Mouse (Mus musculus) lung, embryonic 14.5 days (tissue): Measurements from ENCODE around the gene Apoa4. TPM values are rescaled to one million over a fixed set of nuclear protein-coding genes. Genes with fewer than 3 reads are reported as not detected.
A peak's percentile ranks its signal among the peaks of the same experiment; 100 is the strongest.

Source experiments
- ATAC-seq: fragments of 200-750 bp; cut with Nextera tagmentation; 2 replicates; pipeline ENCODE4 v1.8.0; 2017; ENCODE audit warnings: mild to moderate bottlenecking, moderate TSS enrichment, moderate library complexity; ENCODE audit not compliant: insufficient read depth
- DNase-seq: peaks from one replicate; pipeline ENCODE4 v3.0.0-alpha.2; 2015
- H3K27ac ChIP-seq: fragments of 300-500 bp; sonication (generic); 2 replicates; pipeline ENCODE4 v1.5.1; 2014; ENCODE audit warnings: low read depth, mild to moderate bottlenecking, moderate library complexity
- H3K27me3 ChIP-seq: fragments of 300-500 bp; sonication (generic); 2 replicates; pipeline ENCODE4 v1.6.1; 2014; ENCODE audit warnings: low read length, control low read depth; ENCODE audit not compliant: insufficient read depth
- H3K36me3 ChIP-seq: fragments of 300-500 bp; sonication (generic); 2 replicates; pipeline ENCODE4 v1.6.1; 2014; ENCODE audit warnings: control low read depth; ENCODE audit not compliant: insufficient read depth
- H3K4me1 ChIP-seq: fragments of 300-500 bp; sonication (generic); 2 replicates; pipeline ENCODE4 v1.6.1; 2014; ENCODE audit warnings: antibody characterized with exemption, control low read depth; ENCODE audit not compliant: insufficient read depth
- H3K4me2 ChIP-seq: fragments of 300-500 bp; sonication (generic); 2 replicates; pipeline ENCODE4 v1.6.1; 2014; ENCODE audit warnings: mild to moderate bottlenecking
- H3K4me3 ChIP-seq: fragments of 300-500 bp; sonication (generic); 2 replicates; pipeline ENCODE4 v1.5.1; 2014; ENCODE audit warnings: low read depth, low read length
- H3K9ac ChIP-seq: fragments of 300-500 bp; sonication (generic); 2 replicates; pipeline ENCODE4 v1.6.1; 2014
- H3K9me3 ChIP-seq: fragments of 300-500 bp; sonication (generic); 2 replicates; pipeline ENCODE4 v1.6.1; 2016; ENCODE audit warnings: low read depth, low read length, control low read depth
- CTCF ChIP-seq: IDR thresholded peaks from 2 replicates; pipeline ENCODE4 v1.5.1; 2016; ENCODE audit warnings: antibody characterized with exemption, low read depth
- WGBS: fragments of 180-500 bp; shearing (Covaris S2); extraction: QIAGEN DNeasy Blood & Tissue Kit; methylation state at CpG from one replicate; pipeline ENCODE4 v1.1.7; 2014; 5-methylcytosine and 5-hydroxymethylcytosine counted together
- polyA plus RNA-seq: library from polyadenylated mRNA; unstranded; fragments of >200 nt; fragmentation: Nextera tagmentation; extraction: Ambion mirVana; gene quantifications from 2 replicates; pipeline ENCODE4 v1.2.1, GENCODE M21; 2014

Gene Apoa4
- polyA plus RNA-seq, 1 experiment from 2014 or later = not detected

DNA sequence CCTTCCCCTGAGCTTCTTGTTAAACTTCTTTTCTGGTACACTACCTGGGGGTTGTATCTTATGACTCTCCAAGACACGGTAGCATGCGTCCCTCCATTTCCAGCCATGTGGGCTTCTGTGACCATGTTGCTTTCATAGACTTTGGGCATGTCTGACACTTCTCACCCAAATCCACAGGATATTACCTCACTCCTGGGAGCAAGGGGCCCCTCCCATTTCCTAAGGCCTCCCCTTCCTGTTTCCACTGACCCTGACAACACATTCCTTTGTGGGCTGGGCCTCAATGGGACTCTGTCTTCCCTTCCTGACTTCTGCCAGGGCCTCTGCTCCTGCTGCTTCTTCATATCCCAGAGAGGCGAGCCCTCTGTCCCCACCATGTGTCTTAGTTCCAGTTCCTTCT lies 17.1 kb downstream of the Apoa4 start:
- DNase-seq = peak; percentile 50
- no peaks in the 10 kb centered on the region for H3K36me3 ChIP-seq
- ATAC-seq = peak; percentile 60; the same call in 1 of the 2 replicates
- H3K27ac ChIP-seq = no peak overlapping the region
- no peak overlapping the region for H3K4me2 ChIP-seq
- H3K9me3 ChIP-seq = no peaks in the 10 kb centered on the region
- no peaks in the 10 kb centered on the region for H3K4me1 ChIP-seq
- TF ChIP-seq CTCF = no peak
- no peak overlapping the region for H3K4me3 ChIP-seq
- 85% methylated on average over 3 of the region's 3 CpGs for WGBS
- no peaks in the 10 kb centered on the region for H3K27me3 ChIP-seq
- H3K9ac ChIP-seq = no peak overlapping the region

DNA sequence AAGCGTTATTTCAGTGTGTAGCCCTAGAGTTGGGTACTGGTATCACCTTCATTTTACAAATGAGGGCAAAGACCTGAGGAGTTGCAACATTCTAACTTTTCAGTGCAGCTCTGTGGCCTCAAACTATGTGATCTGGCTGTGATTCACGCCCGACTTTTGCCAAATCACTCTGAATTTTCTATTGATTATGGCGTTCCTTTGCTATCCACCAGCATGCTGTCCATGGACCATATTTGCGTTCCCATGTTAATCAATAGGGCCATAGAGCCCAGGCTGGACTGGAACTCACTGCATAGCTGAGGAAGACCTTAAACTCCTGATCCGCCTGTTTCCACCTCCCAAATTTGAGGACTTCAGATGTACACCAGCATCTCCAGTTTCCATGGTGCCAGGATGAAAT lies 18.6 kb downstream of the Apoa4 start:
- no peak for TF ChIP-seq CTCF
- H3K36me3 ChIP-seq = no peaks in the 10 kb centered on the region
- WGBS = 87% methylated on average over 6 of the region's 6 CpGs
- H3K4me3 ChIP-seq = no peak overlapping the region
- no peak overlapping the region for H3K27ac ChIP-seq
- H3K4me2 ChIP-seq = no peak overlapping the region
- ATAC-seq (no peak), DNase-seq (no peak)
- no peaks in the 10 kb centered on the region for H3K27me3 ChIP-seq
- H3K4me1 ChIP-seq = no peaks in the 10 kb centered on the region
- H3K9me3 ChIP-seq = no peaks in the 10 kb centered on the region
- no peak overlapping the region for H3K9ac ChIP-seq

DNA sequence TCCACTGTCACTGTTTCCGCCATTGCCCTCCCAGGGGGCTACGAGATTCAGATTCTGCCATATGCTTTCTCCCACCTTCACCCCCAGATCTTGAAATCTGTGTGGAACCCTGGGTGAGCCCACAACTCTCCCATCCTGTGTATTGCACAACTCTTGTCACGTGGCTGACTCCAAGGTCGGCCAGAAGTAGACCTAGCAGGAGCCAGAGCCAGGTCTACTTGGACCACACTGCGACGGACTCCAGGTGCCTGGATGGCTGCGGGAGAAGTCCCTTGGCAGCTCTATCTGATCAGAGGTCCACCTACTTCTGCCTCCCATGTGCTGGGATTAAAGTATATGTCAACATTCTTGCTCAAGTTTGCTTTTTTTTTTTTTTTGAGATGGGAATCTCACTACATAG lies 20.6 kb downstream of the Apoa4 start:
- 76% methylated on average over 7 of the region's 7 CpGs for WGBS

DNA sequence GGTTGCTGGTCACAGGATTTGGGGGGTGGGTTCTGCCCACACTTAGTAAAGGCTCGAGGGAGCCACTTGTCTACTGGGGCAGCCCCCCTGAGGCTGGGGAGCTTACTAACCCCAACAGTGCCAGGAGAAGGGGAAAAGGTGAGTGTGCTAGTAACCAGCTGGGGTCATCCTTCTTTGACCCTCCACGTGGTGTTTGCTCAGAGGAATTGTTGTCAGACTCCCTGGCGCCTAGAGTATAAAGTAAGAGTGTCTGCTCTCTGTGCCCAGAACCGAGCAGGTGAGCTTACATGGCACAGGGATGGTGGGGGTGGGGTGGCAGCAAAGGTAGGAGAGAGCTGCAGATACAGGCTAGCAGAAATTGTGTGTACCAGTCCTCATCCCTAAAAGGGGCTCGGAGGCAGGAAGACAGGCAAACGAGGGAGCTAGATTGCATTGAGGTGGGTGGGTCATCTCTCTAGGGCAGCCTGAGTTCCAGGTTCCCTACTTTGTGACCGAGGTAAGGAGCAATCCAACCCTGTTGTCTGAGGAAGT lies 27.9 kb downstream of the Apoa4 start, which contains the start of gene Apoa5:
TSS of gene Apoa5 (plus strand) at position 291 of the 531 bp plus-strand sequence.
- Histone ChIP-seq H3K36me3 (no peaks in the 10 kb centered on the region), H3K4me1 (no peaks in the 10 kb centered on the region), H3K9ac (no peak within 1 kb of the TSS), H3K27me3 (no peaks in the 10 kb centered on the region), H3K4me3 (no peak within 1 kb of the TSS), H3K27ac (no peak within 1 kb of the TSS), H3K4me2 (no peak within 1 kb of the TSS), H3K9me3 (no peaks in the 10 kb centered on the region)
- WGBS = 40% methylated on average over 7 of the region's 7 CpGs
- TF ChIP-seq CTCF = no peak
- DNase-seq = no peak
- no peak for ATAC-seq

More for the DNA sequence above, 20.6 kb downstream of the Apoa4 start:
- Histone ChIP-seq H3K36me3 (no peaks in the 10 kb centered on the region), H3K4me1 (no peaks in the 10 kb centered on the region), H3K9me3 (no peaks in the 10 kb centered on the region), H3K4me3 (no peak overlapping the region), H3K4me2 (no peak overlapping the region), H3K27me3 (no peaks in the 10 kb centered on the region), H3K27ac (no peak overlapping the region), H3K9ac (no peak overlapping the region)
- ATAC-seq (no peak), DNase-seq (no peak)
- no peak for TF ChIP-seq CTCF

DNA sequence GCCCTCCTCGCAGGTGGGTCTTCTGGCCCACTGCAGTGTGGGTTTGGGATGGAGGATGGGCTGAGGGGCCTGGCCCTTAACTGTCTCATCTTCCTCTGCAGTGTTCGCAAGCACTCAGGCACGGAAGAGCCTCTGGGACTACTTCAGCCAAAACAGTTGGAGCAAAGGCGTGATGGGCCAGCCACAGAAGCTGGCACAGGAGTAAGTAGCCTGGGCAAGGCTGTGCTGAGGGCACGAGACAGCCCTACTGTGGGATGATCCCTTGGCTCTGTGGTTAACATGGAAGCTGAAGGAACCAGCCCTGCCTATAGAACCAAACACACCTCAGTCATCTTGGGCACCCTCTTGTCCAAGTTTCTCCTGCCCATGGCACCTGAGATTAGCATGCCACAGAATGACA lies 28.6 kb downstream of the Apoa4 start:
- TF ChIP-seq CTCF = no peak
- H3K9ac ChIP-seq = no peak overlapping the region
- H3K4me2 ChIP-seq = no peak overlapping the region
- H3K27ac ChIP-seq = no peak overlapping the region
- H3K9me3 ChIP-seq = no peaks in the 10 kb centered on the region
- H3K27me3 ChIP-seq = no peaks in the 10 kb centered on the region
- DNase-seq = no peak
- no peaks in the 10 kb centered on the region for H3K36me3 ChIP-seq
- ATAC-seq = no peak
- no peaks in the 10 kb centered on the region for H3K4me1 ChIP-seq
- WGBS = 81% methylated on average over 5 of the region's 5 CpGs
- H3K4me3 ChIP-seq = no peak overlapping the region

DNA sequence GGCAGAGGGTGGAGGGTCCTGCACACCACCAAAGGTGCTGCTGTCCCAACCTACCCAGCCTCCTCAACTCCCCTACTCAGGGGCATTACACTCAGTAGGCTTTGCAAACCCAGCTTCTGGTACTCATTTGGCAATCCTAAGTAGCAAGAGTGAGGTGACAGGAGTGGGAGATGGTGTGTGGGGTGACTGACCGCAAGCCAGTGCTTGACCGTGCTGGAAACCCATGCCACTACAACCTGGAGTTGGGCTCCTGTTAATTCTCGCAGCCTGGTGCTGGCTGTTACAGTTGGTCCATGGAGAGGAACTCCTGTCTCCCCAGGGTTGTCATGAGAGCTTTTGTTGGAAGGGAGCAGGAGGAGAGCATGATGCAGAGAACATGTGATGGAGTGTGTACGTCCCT lies 30.3 kb downstream of the Apoa4 start:
- DNase-seq = no peak
- Histone ChIP-seq H3K9ac (no peak overlapping the region), H3K36me3 (peaks cover 11% of the 10 kb centered on the region), H3K4me2 (no peak overlapping the region), H3K27me3 (no peaks in the 10 kb centered on the region), H3K4me3 (no peak overlapping the region), H3K9me3 (no peaks in the 10 kb centered on the region), H3K27ac (no peak overlapping the region), H3K4me1 (no peaks in the 10 kb centered on the region)
- no peak for TF ChIP-seq CTCF
- WGBS = 87% methylated on average over 4 of the region's 4 CpGs
- no peak for ATAC-seq

DNA sequence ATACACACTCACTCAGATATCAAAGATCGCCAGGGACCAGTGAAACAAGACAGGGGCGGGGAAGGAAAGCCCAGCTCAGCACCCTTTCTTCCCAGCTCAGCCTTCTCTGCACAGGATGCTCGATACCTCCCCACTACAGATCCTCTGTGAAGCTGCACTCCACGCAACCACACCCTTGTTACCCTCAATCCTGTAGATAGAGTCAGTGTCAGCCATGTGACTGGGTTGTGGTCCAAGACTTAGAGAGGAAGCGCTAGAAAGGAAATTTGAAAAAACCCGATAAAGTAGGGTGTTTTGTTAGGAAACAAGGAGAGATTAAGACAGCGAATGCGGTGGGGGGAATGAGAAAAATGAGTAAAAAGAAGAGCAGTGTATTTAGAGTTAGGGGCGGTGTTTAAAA lies 31.6 kb downstream of the Apoa4 start:
- H3K4me3 ChIP-seq = no peak overlapping the region
- TF ChIP-seq CTCF = no peak
- H3K27me3 ChIP-seq = no peaks in the 10 kb centered on the region
- peaks cover 24% of the 10 kb centered on the region for H3K36me3 ChIP-seq
- WGBS = 75% methylated on average over 9 of the region's 9 CpGs
- no peaks in the 10 kb centered on the region for H3K4me1 ChIP-seq
- no peak for DNase-seq
- ATAC-seq = no peak
- no peaks in the 10 kb centered on the region for H3K9me3 ChIP-seq
- no peak overlapping the region for H3K9ac ChIP-seq
- no peak overlapping the region for H3K4me2 ChIP-seq
- H3K27ac ChIP-seq = no peak overlapping the region
